Mouse (Mus musculus): Measurements from ENCODE around the gene Vsir. TPM values are rescaled to one million over a fixed set of nuclear protein-coding genes. Genes with fewer than 3 reads are reported as not detected.

The Vsir gene
- polyA plus RNA-seq, 1 experiment, result 17.0 TPM

GRCm38 (mm10) chr10:60328963-60329650 lies 17.5 kb upstream of the Vsir start:
- H3K27me3 ChIP-seq (ENCODE audit: control insufficient read depth, insufficient read depth, low read length), result no peaks in the 10 kb centered on the region
- TF ChIP-seq CTCF (IDR thresholded peaks at IDR 0.05; ENCODE audit: borderline replicate concordance, insufficient read depth, low read depth, low read length) (no peak), POLR2A (IDR thresholded peaks at IDR 0.05; ENCODE audit: borderline replicate concordance, insufficient read depth, low read length) (no peak)
- 50% methylated on average over 11 of the region's 11 CpGs for WGBS
- no peaks in the 10 kb centered on the region for H3K4me1 ChIP-seq (ENCODE audit: control insufficient read depth, insufficient read depth, low read length)
- no peak overlapping the region for H3K4me3 ChIP-seq (replicated peaks; ENCODE audit: insufficient read depth, low read depth, low read length)
- DNase-seq, result no peak
- no peak overlapping the region for H3K27ac ChIP-seq (ENCODE audit: insufficient read depth, low read length)

- Histone ChIP-seq H3K27ac (ENCODE audit: insufficient read depth, low read length) (no peak overlapping the region), H3K27me3 (ENCODE audit: control insufficient read depth, insufficient read depth, low read length) (no peaks in the 10 kb centered on the region), H3K4me1 (ENCODE audit: control insufficient read depth, insufficient read depth, low read length) (no peaks in the 10 kb centered on the region), H3K4me3 (replicated peaks; ENCODE audit: insufficient read depth, low read depth, low read length) (no peak overlapping the region)
- WGBS, result 91% methylated on average over 7 of the region's 7 CpGs
- TF ChIP-seq CTCF (IDR thresholded peaks at IDR 0.05; ENCODE audit: borderline replicate concordance, insufficient read depth, low read depth, low read length) (no peak), POLR2A (IDR thresholded peaks at IDR 0.05; ENCODE audit: borderline replicate concordance, insufficient read depth, low read length) (no peak)
- no peak for DNase-seq
These were observed 12.1 kb upstream of the Vsir start for GRCm38 (mm10) chr10:60334583-60334982.

GRCm38 (mm10) chr10:60335021-60335420 lies 11.6 kb upstream of the Vsir start:
- H3K4me3 ChIP-seq (replicated peaks; ENCODE audit: insufficient read depth, low read depth, low read length), result no peak overlapping the region
- WGBS, result 94% methylated on average over 4 of the region's 4 CpGs
- DNase-seq, result no peak
- TF ChIP-seq POLR2A (IDR thresholded peaks at IDR 0.05; ENCODE audit: borderline replicate concordance, insufficient read depth, low read length) (no peak), CTCF (IDR thresholded peaks at IDR 0.05; ENCODE audit: borderline replicate concordance, insufficient read depth, low read depth, low read length) (no peak)
- H3K27me3 ChIP-seq (ENCODE audit: control insufficient read depth, insufficient read depth, low read length), result no peaks in the 10 kb centered on the region
- no peak overlapping the region for H3K27ac ChIP-seq (ENCODE audit: insufficient read depth, low read length)
- H3K4me1 ChIP-seq (ENCODE audit: control insufficient read depth, insufficient read depth, low read length), result no peaks in the 10 kb centered on the region

GRCm38 (mm10) chr10:60341528-60341927 lies 5.1 kb upstream of the Vsir start:
- 81% methylated on average over 9 of the region's 9 CpGs for WGBS
- H3K4me3 ChIP-seq (replicated peaks; ENCODE audit: insufficient read depth, low read depth, low read length), result no peak overlapping the region
- no peak overlapping the region for H3K27ac ChIP-seq (ENCODE audit: insufficient read depth, low read length)
- no peak for DNase-seq
- TF ChIP-seq CTCF (IDR thresholded peaks at IDR 0.05; ENCODE audit: borderline replicate concordance, insufficient read depth, low read depth, low read length), result no peak
- TF ChIP-seq POLR2A (IDR thresholded peaks at IDR 0.05; ENCODE audit: borderline replicate concordance, insufficient read depth, low read length), result no peak
- H3K4me1 ChIP-seq (ENCODE audit: control insufficient read depth, insufficient read depth, low read length), result no peaks in the 10 kb centered on the region
- H3K27me3 ChIP-seq (ENCODE audit: control insufficient read depth, insufficient read depth, low read length), result no peaks in the 10 kb centered on the region

- TF ChIP-seq POLR2A (IDR thresholded peaks at IDR 0.05; ENCODE audit: borderline replicate concordance, insufficient read depth, low read length) (no peak), CTCF (IDR thresholded peaks at IDR 0.05; ENCODE audit: borderline replicate concordance, insufficient read depth, low read depth, low read length) (no peak)
- peaks cover 2% of the 10 kb centered on the region; the same call in 1 of the 2 replicates for H3K27me3 ChIP-seq (ENCODE audit: control insufficient read depth, insufficient read depth, low read length)
- WGBS, result 71% methylated on average over 3 of the region's 3 CpGs
- no peak overlapping the region for H3K27ac ChIP-seq (ENCODE audit: insufficient read depth, low read length)
- H3K4me3 ChIP-seq (replicated peaks; ENCODE audit: insufficient read depth, low read depth, low read length), result no peak overlapping the region
- no peak for DNase-seq
- H3K4me1 ChIP-seq (ENCODE audit: control insufficient read depth, insufficient read depth, low read length), result no peaks in the 10 kb centered on the region
These were observed 2.5 kb upstream of the Vsir start for GRCm38 (mm10) chr10:60344111-60344510.

GRCm38 (mm10) chr10:60346056-60346455 lies 595 bp upstream of the Vsir start:
- Histone ChIP-seq H3K27me3 (ENCODE audit: control insufficient read depth, insufficient read depth, low read length) (peaks cover 2% of the 10 kb centered on the region; the same call in 1 of the 2 replicates), H3K4me1 (ENCODE audit: control insufficient read depth, insufficient read depth, low read length) (no peaks in the 10 kb centered on the region), H3K27ac (ENCODE audit: insufficient read depth, low read length) (no peak overlapping the region), H3K4me3 (replicated peaks; ENCODE audit: insufficient read depth, low read depth, low read length) (no peak overlapping the region)
- TF ChIP-seq POLR2A (IDR thresholded peaks at IDR 0.05; ENCODE audit: borderline replicate concordance, insufficient read depth, low read length), result no peak
- no peak for TF ChIP-seq CTCF (IDR thresholded peaks at IDR 0.05; ENCODE audit: borderline replicate concordance, insufficient read depth, low read depth, low read length)
- 88% methylated on average over 4 of the region's 4 CpGs for WGBS
- DNase-seq, result no peak

- Histone ChIP-seq H3K27me3 (ENCODE audit: control insufficient read depth, insufficient read depth, low read length) (peaks cover 2% of the 10 kb centered on the region; the same call in 1 of the 2 replicates), H3K4me1 (ENCODE audit: control insufficient read depth, insufficient read depth, low read length) (no peaks in the 10 kb centered on the region), H3K4me3 (replicated peaks; ENCODE audit: insufficient read depth, low read depth, low read length) (no peak overlapping the region), H3K27ac (ENCODE audit: insufficient read depth, low read length) (no peak overlapping the region)
- WGBS, result 76% methylated on average over 9 of the region's 9 CpGs
- no peak for TF ChIP-seq CTCF (IDR thresholded peaks at IDR 0.05; ENCODE audit: borderline replicate concordance, insufficient read depth, low read depth, low read length)
- no peak for TF ChIP-seq POLR2A (IDR thresholded peaks at IDR 0.05; ENCODE audit: borderline replicate concordance, insufficient read depth, low read length)
- DNase-seq, result no peak
These were observed 1.3 kb downstream of the Vsir start for GRCm38 (mm10) chr10:60347768-60348610.
